Mouse (Mus musculus) heart, adult 2 months (tissue): ENCODE measurements around the gene Nfia. TPM values are rescaled to one million over a fixed set of nuclear protein-coding genes. Genes with fewer than 3 reads are reported as not detected.

ENCODE experiments used
- DNase-seq, 2 experiments: peaks; one replicate each; pipeline ENCODE4 v3.0.0; 2021
- H3K27ac ChIP-seq: fragments of 200-600 bp; 2 replicates; pipeline ENCODE4 v1.8.1; 2022
- H3K27me3 ChIP-seq: fragments of 200-500 bp; 2 replicates; pipeline ENCODE4 v1.6.1; 2012; ENCODE audit warnings: mild to moderate bottlenecking, low read length, inconsistent platforms, mixed read lengths; ENCODE audit not compliant: control insufficient read depth, insufficient read depth
- H3K36me3 ChIP-seq: fragments of 200-500 bp; 2 replicates; pipeline ENCODE4 v1.6.1; 2012; ENCODE audit warnings: low read length, inconsistent platforms; ENCODE audit not compliant: control insufficient read depth, insufficient read depth
- H3K4me1 ChIP-seq: fragments of 200-500 bp; 2 replicates; pipeline ENCODE4 v1.6.1; 2011; ENCODE audit warnings: low read length; ENCODE audit not compliant: control insufficient read depth, insufficient read depth
- H3K4me3 ChIP-seq: fragments of 200-600 bp; 2 replicates; pipeline ENCODE4 v1.8.1; 2022
- H3K79me2 ChIP-seq: fragments of 200-500 bp; replicated peaks from 2 replicates; pipeline ENCODE4 v1.6.1; 2012; ENCODE audit warnings: mild to moderate bottlenecking, inconsistent platforms, low read length, moderate library complexity, mixed read lengths; ENCODE audit not compliant: control insufficient read depth, insufficient read depth
- H3K9ac ChIP-seq: fragments of 200-500 bp; 2 replicates; pipeline ENCODE4 v1.6.1; 2012; ENCODE audit warnings: low read depth, mild to moderate bottlenecking, control low read depth, inconsistent platforms, low read length, mixed read lengths
- CTCF ChIP-seq: fragments of 200-600 bp; IDR thresholded peaks from 2 replicates; pipeline ENCODE4 v1.8.1; 2022; ENCODE audit warnings: antibody characterized with exemption, mild to moderate bottlenecking, moderate library complexity
- EP300 ChIP-seq: fragments of 200-500 bp; IDR thresholded peaks from 2 replicates; pipeline ENCODE4 v1.6.1; 2011; ENCODE audit warnings: low read depth, low read length, control low read depth; ENCODE audit not compliant: insufficient read depth
- POLR2A ChIP-seq: fragments of 200-500 bp; IDR thresholded peaks from 2 replicates; pipeline ENCODE4 v1.6.1; 2011; ENCODE audit warnings: mild to moderate bottlenecking, low read depth, low read length, control low read depth; ENCODE audit not compliant: insufficient read depth
- WGBS: fragments of 180-500 bp; shearing (Covaris S2); methylation state at CpG from one replicate; pipeline ENCODE4 v1.1.7; 2018; 5-methylcytosine and 5-hydroxymethylcytosine counted together
- intact Hi-C: fragments of 180-260 bp; cut with DNase I; formaldehyde crosslinking; loops from one replicate; pipeline ENCODE4 v1.15.1; 2025
- polyA plus RNA-seq: library from polyadenylated mRNA; depleted of rRNA; stranded (reverse); fragments of >200 nt; gene quantifications from 2 replicates; pipeline ENCODE4 v1.2.3, GENCODE M21; 2012
- total RNA-seq, 2 experiments: library from RNA; stranded (reverse); gene quantifications; 2 replicates each; pipeline ENCODE4 v1.2.3; 2021

Nfia gene
- total and polyA plus RNA-seq, 3 experiments, result 70.3 to 128 (median 126) TPM

GRCm38 (mm10) chr4:98009966-98010365, 237.4 kb downstream of the Nfia start:
- WGBS, result 82% methylated on average over 2 of the region's 2 CpGs
- intact Hi-C loops, result loop anchor here (5.0 to 10.0 kb wide), 2 partner anchors 37 to 445 kb away; no protein-coding TSS in a partner anchor

GRCm38 (mm10) chr4:98019811-98020210, 247.3 kb downstream of the Nfia start:
- TF ChIP-seq POLR2A (no peak), CTCF (no peak), EP300 (no peak)
- intact Hi-C loops, result no loop called here
- DNase-seq, result no peak
- Histone ChIP-seq H3K79me2 (peaks cover 2% of the 10 kb centered on the region; the same call in 1 of the 2 replicates), H3K9ac (no peak overlapping the region), H3K4me3 (no peak overlapping the region), H3K27ac (no peak overlapping the region), H3K4me1 (no peaks in the 10 kb centered on the region), H3K36me3 (peaks cover 5% of the 10 kb centered on the region), H3K27me3 (no peaks in the 10 kb centered on the region)
- 85% methylated on average over 3 of the region's 3 CpGs for whole genome bisulfite sequencing

More at GRCm38 (mm10) chr4:98009966-98010365, 237.4 kb downstream of the Nfia start:
- Histone ChIP-seq H3K36me3 (peaks cover 15% of the 10 kb centered on the region), H3K79me2 (peaks cover 9% of the 10 kb centered on the region), H3K9ac (no peak overlapping the region), H3K27ac (peak overlapping the region; percentile 45), H3K4me1 (peaks cover 16% of the 10 kb centered on the region), H3K27me3 (no peaks in the 10 kb centered on the region), H3K4me3 (no peak overlapping the region)
- no peak for DNase-seq
- TF ChIP-seq CTCF (no peak), EP300 (no peak), POLR2A (no peak)

GRCm38 (mm10) chr4:98020836-98021235, 248.3 kb downstream of the Nfia start:
- 82% methylated on average over 7 of the region's 7 CpGs for WGBS
- peaks cover 2% of the 10 kb centered on the region; the same call in 1 of the 2 replicates for H3K79me2 ChIP-seq
- no peak overlapping the region for H3K9ac ChIP-seq
- H3K4me3 ChIP-seq, result no peak overlapping the region
- H3K36me3 ChIP-seq, result peaks cover 3% of the 10 kb centered on the region
- TF ChIP-seq CTCF, result no peak
- TF ChIP-seq POLR2A, result no peak
- TF ChIP-seq EP300, result no peak
- no peaks in the 10 kb centered on the region for H3K27me3 ChIP-seq
- intact Hi-C loops, result no loop called here
- H3K4me1 ChIP-seq, result no peaks in the 10 kb centered on the region
- no peak for DNase-seq
- no peak overlapping the region for H3K27ac ChIP-seq

GRCm38 (mm10) chr4:98023245-98023792, 250.8 kb downstream of the Nfia start:
- no peak for DNase-seq
- Histone ChIP-seq H3K27me3 (no peaks in the 10 kb centered on the region), H3K36me3 (peaks cover 7% of the 10 kb centered on the region; the same call in 1 of the 2 replicates), H3K27ac (no peak overlapping the region), H3K9ac (no peak overlapping the region), H3K4me1 (peaks cover 2% of the 10 kb centered on the region), H3K79me2 (no peaks in the 10 kb centered on the region; the same call in 1 of the 2 replicates), H3K4me3 (no peak overlapping the region)
- 92% methylated on average over 6 of the region's 6 CpGs for WGBS
- TF ChIP-seq EP300 (no peak), CTCF (no peak), POLR2A (no peak)
- intact Hi-C loops, result no loop called here

GRCm38 (mm10) chr4:98027412-98027811, 254.9 kb downstream of the Nfia start:
- Histone ChIP-seq H3K4me3 (no peak overlapping the region), H3K36me3 (peaks cover 4% of the 10 kb centered on the region; the same call in 1 of the 2 replicates), H3K9ac (no peak overlapping the region), H3K27ac (no peak overlapping the region), H3K4me1 (peaks cover 4% of the 10 kb centered on the region), H3K79me2 (no peaks in the 10 kb centered on the region; the same call in 1 of the 2 replicates), H3K27me3 (no peaks in the 10 kb centered on the region)
- intact Hi-C loops, result no loop called here
- 92% methylated on average over 4 of the region's 4 CpGs for WGBS
- TF ChIP-seq POLR2A, result no peak
- no peak for TF ChIP-seq EP300
- TF ChIP-seq CTCF, result no peak
- DNase-seq, result no peak

GRCm38 (mm10) chr4:98031871-98032270, 259.3 kb downstream of the Nfia start:
- no peak for TF ChIP-seq CTCF
- no peak for TF ChIP-seq EP300
- Histone ChIP-seq H3K4me1 (peaks cover 4% of the 10 kb centered on the region), H3K36me3 (peaks cover 4% of the 10 kb centered on the region; the same call in 1 of the 2 replicates), H3K27ac (no peak overlapping the region), H3K4me3 (no peak overlapping the region), H3K27me3 (no peaks in the 10 kb centered on the region), H3K79me2 (no peaks in the 10 kb centered on the region; the same call in 1 of the 2 replicates), H3K9ac (no peak overlapping the region)
- intact Hi-C loops, result no loop called here
- WGBS, result 55% methylated on average over 3 of the region's 3 CpGs
- DNase-seq, result no peak
